Mouse (Mus musculus): ENCODE data around the gene Arhgef19. TPM values are rescaled to one million over a fixed set of nuclear protein-coding genes. Genes with fewer than 3 reads are reported as not detected.

Arhgef19 gene
- total and polyA plus RNA-seq, 3 experiments: 0.78 TPM; not detected in 2

DNA sequence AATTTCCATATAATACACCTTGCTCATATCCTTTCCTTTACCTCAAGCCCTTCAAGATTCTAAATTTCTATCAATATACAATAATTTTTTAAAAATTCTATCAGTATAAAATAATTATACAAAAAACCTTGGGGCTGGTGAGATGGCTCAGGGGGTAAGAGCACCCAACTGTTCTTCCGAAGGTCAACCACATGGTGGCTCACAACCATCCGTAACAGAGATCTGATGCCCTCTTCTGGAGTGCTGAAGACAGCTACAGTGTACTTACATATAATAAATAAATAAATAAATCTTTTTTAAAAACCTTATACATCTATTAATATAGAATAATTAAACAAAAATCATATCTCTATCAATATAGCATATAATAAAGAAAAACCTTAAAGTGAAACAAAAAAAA lies 17.5 kb upstream of the Arhgef19 start:
- Histone ChIP-seq H3K27me3 (ENCODE audit: control insufficient read depth in 1 of 2, insufficient read depth in 2 of 2, low read length in 2 of 2) (no peaks in the 10 kb centered on the region), H3K4me1 (ENCODE audit: control insufficient read depth in 1 of 2, insufficient read depth in 2 of 2, low read length in 2 of 2) (no peaks in the 10 kb centered on the region), H3K9me3 (replicated peaks; ENCODE audit: insufficient read depth, low read length) (no peaks in the 10 kb centered on the region), H3K36me3 (ENCODE audit: control insufficient read depth in 1 of 2, insufficient read depth in 2 of 2, low read length in 2 of 2) (no peaks in the 10 kb centered on the region), H3K79me2 (ENCODE audit: control insufficient read depth, insufficient read depth, low read length, poor library complexity) (no peaks in the 10 kb centered on the region), H3K27ac (ENCODE audit: control insufficient read depth, low read depth, low read length) (no peak overlapping the region), H3K4me3 (ENCODE audit: control insufficient read depth in 1 of 2, insufficient read depth in 1 of 2, low read depth in 2 of 2, low read length in 2 of 2) (no peak overlapping the region), H3K9ac (ENCODE audit: control insufficient read depth, low read depth, low read length, poor library complexity, severe bottlenecking) (no peak overlapping the region)
- DNase-seq (ENCODE audit: low read depth, low spot score): no peak
- TF ChIP-seq RAD21 (IDR thresholded peaks at IDR 0.05; ENCODE audit: low read depth, low read length) (no peak), ETS1 (IDR thresholded peaks at IDR 0.05; ENCODE audit: low read depth, low read length) (no peak), MYC (IDR thresholded peaks at IDR 0.05; ENCODE audit: low read depth, low read length) (no peak), TAL1 (IDR thresholded peaks at IDR 0.05; ENCODE audit: low read length) (no peak), UBTF (IDR thresholded peaks at IDR 0.05; ENCODE audit: borderline replicate concordance, insufficient read depth, low read depth, low read length) (no peak), POLR2AphosphoS2 (IDR thresholded peaks at IDR 0.05; ENCODE audit: low read length) (no peak), TCF12 (IDR thresholded peaks at IDR 0.05; ENCODE audit: low read depth, low read length) (no peak), GATA1 (IDR thresholded peaks at IDR 0.05; ENCODE audit: low read depth, low read length) (no peak), MEF2A (IDR thresholded peaks at IDR 0.05; ENCODE audit: extremely low read depth, insufficient replicate concordance, low read depth, low read length, poor library complexity, severe bottlenecking) (no peak)

DNA sequence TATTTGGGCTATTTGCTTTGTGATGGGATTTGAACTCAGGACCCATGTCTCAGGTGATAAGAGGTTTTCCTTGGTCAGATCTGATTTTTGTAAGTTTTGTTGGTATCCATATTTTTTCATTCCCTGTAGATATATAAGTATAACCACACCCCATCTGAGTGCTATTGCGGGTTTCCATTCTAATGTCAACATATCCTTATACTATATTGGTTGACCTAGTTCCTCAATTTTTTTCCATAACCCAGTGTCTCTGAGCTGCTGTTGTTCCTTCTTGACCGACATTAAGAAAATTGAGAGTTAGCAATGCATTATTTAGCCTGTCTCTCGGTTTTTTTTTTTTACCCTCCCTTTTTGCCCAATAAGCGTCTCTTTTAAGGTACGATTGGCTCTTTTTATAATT lies 16.5 kb upstream of the Arhgef19 start:
- Histone ChIP-seq H3K27me3 (ENCODE audit: control insufficient read depth in 1 of 2, insufficient read depth in 2 of 2, low read length in 2 of 2) (no peaks in the 10 kb centered on the region), H3K79me2 (ENCODE audit: control insufficient read depth, insufficient read depth, low read length, poor library complexity) (no peaks in the 10 kb centered on the region), H3K9me3 (replicated peaks; ENCODE audit: insufficient read depth, low read length) (no peaks in the 10 kb centered on the region), H3K27ac (ENCODE audit: control insufficient read depth, low read depth, low read length) (no peak overlapping the region), H3K4me1 (ENCODE audit: control insufficient read depth in 1 of 2, insufficient read depth in 2 of 2, low read length in 2 of 2) (no peaks in the 10 kb centered on the region), H3K4me3 (ENCODE audit: control insufficient read depth in 1 of 2, insufficient read depth in 1 of 2, low read depth in 2 of 2, low read length in 2 of 2) (no peak overlapping the region), H3K9ac (ENCODE audit: control insufficient read depth, low read depth, low read length, poor library complexity, severe bottlenecking) (no peak overlapping the region), H3K36me3 (ENCODE audit: control insufficient read depth in 1 of 2, insufficient read depth in 2 of 2, low read length in 2 of 2) (no peaks in the 10 kb centered on the region)
- no peak for TF ChIP-seq JUND (IDR thresholded peaks at IDR 0.05; ENCODE audit: low read depth, low read length)
- 0 out of 2 replicates have a peak, but pooled peaks have one; percentile 4 for TF ChIP-seq ZNF384 (IDR thresholded peaks at IDR 0.05; ENCODE audit: low read depth, low read length)
- no peak for TF ChIP-seq ETS1 (IDR thresholded peaks at IDR 0.05; ENCODE audit: low read depth, low read length)
- no peak for DNase-seq (ENCODE audit: low read depth, low spot score)

DNA sequence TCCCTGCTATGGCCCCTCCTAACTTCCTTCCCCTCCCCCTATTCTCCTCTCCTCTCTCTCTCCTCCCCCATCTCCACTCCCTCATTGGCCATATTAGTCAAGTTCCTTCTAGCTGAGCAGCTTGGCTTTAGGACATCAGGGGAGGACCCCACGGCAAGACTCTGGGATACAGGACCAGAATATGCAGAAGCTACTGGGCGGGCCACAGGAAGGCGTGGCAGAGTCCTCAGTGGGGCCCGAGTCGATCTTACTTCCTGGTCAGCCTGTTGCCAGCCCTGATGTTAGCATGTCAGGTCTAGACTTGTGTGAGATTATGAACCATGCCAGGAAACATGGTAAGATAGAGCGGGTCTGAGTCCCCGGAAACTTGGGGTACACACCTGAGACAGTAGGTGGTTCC lies 10.6 kb upstream of the Arhgef19 start:
- no peaks in the 10 kb centered on the region; a peak in 1 of 4 replicates for H3K27me3 ChIP-seq (ENCODE audit: control insufficient read depth in 1 of 2, insufficient read depth in 2 of 2, low read length in 2 of 2)
- H3K9ac ChIP-seq (ENCODE audit: control insufficient read depth, low read depth, low read length, poor library complexity, severe bottlenecking): no peak overlapping the region
- peak overlapping the region in 1 of 2 experiments; percentile 35; a peak in 1 of 4 replicates for H3K4me3 ChIP-seq (ENCODE audit: control insufficient read depth in 1 of 2, insufficient read depth in 1 of 2, low read depth in 2 of 2, low read length in 2 of 2)
- no peaks in the 10 kb centered on the region for H3K79me2 ChIP-seq (ENCODE audit: control insufficient read depth, insufficient read depth, low read length, poor library complexity)
- TF ChIP-seq ZNF384 (IDR thresholded peaks at IDR 0.05; ENCODE audit: low read depth, low read length) (no peak), MAZ (IDR thresholded peaks at IDR 0.05; ENCODE audit: low read depth, low read length) (peak; percentile 47; the same call in 1 of the 2 replicates), MYB (IDR thresholded peaks at IDR 0.05; ENCODE audit: low read depth, low read length) (no peak), BHLHE40 (IDR thresholded peaks at IDR 0.05; ENCODE audit: borderline replicate concordance, low read depth, low read length) (no peak), ZKSCAN1 (IDR thresholded peaks at IDR 0.05; ENCODE audit: low read depth, low read length) (no peak), USF1 (IDR thresholded peaks at IDR 0.05; ENCODE audit: low read depth, low read length) (no peak), RAD21 (IDR thresholded peaks at IDR 0.05; ENCODE audit: low read depth, low read length) (no peak), UBTF (IDR thresholded peaks at IDR 0.05; ENCODE audit: borderline replicate concordance, insufficient read depth, low read depth, low read length) (no peak), KAT2A (conservative IDR thresholded peaks at IDR 0.05; ENCODE audit: low read depth, low read length) (no peak), MEF2A (IDR thresholded peaks at IDR 0.05; ENCODE audit: extremely low read depth, insufficient replicate concordance, low read depth, low read length, poor library complexity, severe bottlenecking) (no peak), MAX (IDR thresholded peaks at IDR 0.05; ENCODE audit: low read length) (no peak), EP300 (IDR thresholded peaks at IDR 0.05; ENCODE audit: low read depth in 1 of 2, low read length in 2 of 2) (no peak), ETS1 (IDR thresholded peaks at IDR 0.05; ENCODE audit: low read depth, low read length) (no peak), SMC3 (IDR thresholded peaks at IDR 0.05; ENCODE audit: low read depth, low read length) (no peak), ELF1 (IDR thresholded peaks at IDR 0.05; ENCODE audit: low read depth, low read length) (peak; percentile 63), GATA1 (IDR thresholded peaks at IDR 0.05; ENCODE audit: low read depth, low read length) (no peak)
- H3K36me3 ChIP-seq (ENCODE audit: control insufficient read depth in 1 of 2, insufficient read depth in 2 of 2, low read length in 2 of 2): peaks cover 0 to 3% of the 10 kb centered on the region in 2 experiments; a peak in 1 of 4 replicates
- DNase-seq (ENCODE audit: low read depth, low spot score): peak; percentile 57
- H3K9me3 ChIP-seq (replicated peaks; ENCODE audit: insufficient read depth, low read length): no peaks in the 10 kb centered on the region
- no peak overlapping the region for H3K27ac ChIP-seq (ENCODE audit: control insufficient read depth, low read depth, low read length)
- H3K4me1 ChIP-seq (ENCODE audit: control insufficient read depth in 1 of 2, insufficient read depth in 2 of 2, low read length in 2 of 2): peaks cover 4 to 14% of the 10 kb centered on the region in 2 experiments
